Mouse (Mus musculus) brain, embryonic 14.5 days (tissue): ENCODE data around the gene Tnfrsf11a.

Experiments used
- CTCF ChIP-seq: fragments of 200-500 bp; IDR thresholded peaks from 2 replicates; pipeline ENCODE4 v1.5.1; 2012; ENCODE audit warnings: inconsistent platforms, mild to moderate bottlenecking, moderate library complexity, borderline replicate concordance; ENCODE audit not compliant: insufficient read depth, insufficient read length; ENCODE audit errors: extremely low read depth
- POLR2A ChIP-seq: fragments of 200-500 bp; IDR thresholded peaks from 2 replicates; pipeline ENCODE4 v1.6.1; 2012; ENCODE audit warnings: mild to moderate bottlenecking, inconsistent platforms, borderline replicate concordance; ENCODE audit not compliant: poor library complexity, insufficient read depth, insufficient read length, severe bottlenecking; ENCODE audit errors: extremely low read depth

GRCm38 (mm10) chr1:105846431-105846830 lies 65.9 kb downstream of the Tnfrsf11a start:
- no peak for TF ChIP-seq POLR2A
- no peak for TF ChIP-seq CTCF
